Mouse (Mus musculus) gastrocnemius, adult 18-20 months (tissue): ENCODE measurements around the gene Capn10. TPM values are rescaled to one million over a fixed set of nuclear protein-coding genes. Genes with fewer than 3 reads are reported as not detected.
A peak's percentile ranks its signal among the peaks of the same experiment; 100 is the strongest.

Experiments used
- DNase-seq: peaks from one replicate; pipeline ENCODE4 v3.0.0; 2021; ENCODE audit warnings: low spot score
- long read RNA-seq, 2 experiments: library from polyadenylated mRNA; stranded (forward); transcript quantifications; one replicate each; pipeline ENCODE4 v2.0.0; 2021
- total RNA-seq, 2 experiments: library from RNA; stranded (reverse); gene quantifications; 2 replicates each; pipeline ENCODE4 v1.2.3; 2021

The Capn10 gene
- total RNA-seq: 1 to 10 TPM; 4.0 to 5.2 TPM
- long read RNA-seq, experiment 1, transcript Capn10-201 (12 exons, 2,902 nt): major isoform, 5 of 7 reads
- long read RNA-seq, experiment 1, partial matches to known transcripts: 0 of 7 reads
- long read RNA-seq, experiment 1, other reads (novel, unspliced or antisense): 1 of 7 reads
- long read RNA-seq, experiment 2, transcript Capn10-201 (12 exons, 2,902 nt): major isoform, 5 of 7 reads
- long read RNA-seq, experiment 2, partial matches to known transcripts: 0 of 7 reads
- long read RNA-seq, experiment 2, other reads (novel, unspliced or antisense): 1 of 7 reads

DNA sequence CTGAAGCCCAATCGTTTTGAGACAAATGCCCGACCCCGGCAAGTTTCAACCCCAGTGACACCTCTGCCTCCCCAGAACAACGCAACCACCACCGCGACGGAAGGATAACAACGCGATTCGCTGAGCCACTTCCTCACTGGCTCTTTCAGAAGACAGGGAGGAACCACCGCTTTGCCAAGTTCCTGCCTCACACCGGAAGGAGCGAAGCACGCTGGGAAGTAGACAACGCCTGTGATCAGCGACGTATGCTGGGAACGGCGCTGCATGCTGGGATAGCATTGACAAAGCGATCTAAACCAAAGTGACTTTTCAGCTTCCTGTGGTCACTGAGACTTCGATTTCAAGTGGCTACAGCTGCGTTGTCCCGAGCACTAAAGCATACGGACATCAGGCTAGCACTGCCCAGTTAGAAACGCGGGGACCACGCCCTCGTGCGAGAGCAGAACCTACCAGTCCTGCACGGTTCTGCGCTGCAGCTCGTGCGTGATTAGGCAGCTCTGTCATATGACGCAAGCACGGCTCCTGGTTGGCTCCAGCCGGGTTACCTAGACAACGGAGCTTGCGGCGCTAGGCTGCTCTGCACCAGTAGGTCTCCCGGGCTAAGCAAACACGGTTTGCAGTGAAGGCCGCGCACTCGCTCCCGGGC is at the start of gene Capn10:
Capn10 (plus strand) TSS at position 195 of the 646 bp plus-strand sequence.
- DNase-seq: peak; percentile 95

GRCm38 (mm10) chr1:92888901-92889655 is 45.1 kb upstream of the Capn10 start:
- no peak for DNase-seq

GRCm38 (mm10) chr1:92892791-92893190 is 41.4 kb upstream of the Capn10 start:
- no peak for DNase-seq

DNA sequence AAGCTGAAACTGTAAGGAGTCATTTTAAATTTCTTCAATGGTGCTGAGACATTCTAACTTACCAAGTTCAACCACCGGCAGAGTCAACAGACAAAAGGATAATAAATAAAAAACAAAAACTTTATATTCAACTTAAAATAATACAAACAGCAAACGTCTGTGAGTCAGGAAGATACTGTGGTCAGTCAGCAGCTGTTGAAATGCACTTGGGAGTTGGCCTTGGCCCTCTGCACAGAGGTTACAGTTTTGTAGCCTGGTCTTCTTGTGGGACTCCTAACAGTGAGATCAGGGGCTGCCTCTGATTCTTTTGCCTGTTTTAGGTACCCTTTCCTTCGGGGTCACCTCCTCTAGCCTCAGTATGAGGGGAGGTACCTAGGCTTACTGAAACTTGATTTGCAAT is 40.3 kb upstream of the Capn10 start:
- no peak for DNase-seq

DNA sequence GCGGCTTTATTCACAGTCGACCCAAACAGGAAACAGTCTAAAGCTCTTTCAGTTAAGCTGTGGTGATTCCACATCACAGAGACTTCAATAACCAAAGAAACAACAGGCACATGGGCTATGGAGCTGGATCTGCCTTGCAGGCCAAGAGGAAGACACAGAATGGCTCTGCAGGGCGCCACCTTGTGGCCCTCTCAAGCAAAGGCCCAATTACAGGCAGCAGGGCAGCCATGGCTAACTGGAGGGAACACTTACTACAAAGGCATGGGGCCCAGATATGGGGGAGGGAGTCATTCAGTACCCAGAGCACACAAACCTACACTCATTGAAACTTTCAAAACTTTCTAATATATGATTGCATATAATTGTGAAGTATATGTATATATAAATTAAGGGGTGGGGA is 39.1 kb upstream of the Capn10 start:
- peak; percentile 75 for DNase-seq

GRCm38 (mm10) chr1:92902786-92903185 is 31.4 kb upstream of the Capn10 start, which contains the start of gene Ankmy1:
Ankmy1 (minus strand) TSS chr1:92902906.
- no peak for DNase-seq

- no peak for DNase-seq
Observed at GRCm38 (mm10) chr1:92903627-92904026, 30.5 kb upstream of the Capn10 start.

DNA sequence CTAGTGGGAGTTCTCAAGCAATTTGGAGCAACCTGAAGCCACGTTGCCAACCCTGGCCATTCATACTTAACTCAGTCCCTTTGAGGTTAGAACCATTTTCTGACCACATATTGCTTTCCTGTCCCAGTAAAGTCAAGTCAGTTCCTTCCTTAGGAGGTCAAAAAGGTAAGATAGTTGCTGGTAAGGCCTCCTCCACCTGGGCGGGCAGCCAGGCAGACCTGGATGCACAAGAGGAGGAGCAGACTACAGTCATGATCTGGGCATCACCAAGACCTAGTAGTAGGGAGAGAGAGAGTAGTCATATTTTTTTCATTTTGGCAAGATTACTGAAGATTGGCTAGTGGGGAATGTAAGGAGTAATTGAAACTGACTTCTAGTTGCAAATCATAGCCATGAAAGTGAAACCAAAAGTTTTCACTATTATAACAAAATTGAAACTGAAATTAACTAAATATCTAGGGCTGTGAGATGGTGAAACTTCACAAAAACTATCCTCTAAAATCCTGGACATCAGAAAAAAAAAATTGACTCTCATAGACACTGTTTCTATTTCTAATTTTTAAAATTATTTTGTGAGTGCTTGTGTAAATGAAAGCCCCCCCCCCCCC is 28.4 kb upstream of the Capn10 start:
- no peak for DNase-seq

- DNase-seq: peak; percentile 92
Observed at GRCm38 (mm10) chr1:92906779-92907631, 27.2 kb upstream of the Capn10 start, which contains the start of gene Dusp28. Dusp28 (plus strand) TSS chr1:92906981.

DNA sequence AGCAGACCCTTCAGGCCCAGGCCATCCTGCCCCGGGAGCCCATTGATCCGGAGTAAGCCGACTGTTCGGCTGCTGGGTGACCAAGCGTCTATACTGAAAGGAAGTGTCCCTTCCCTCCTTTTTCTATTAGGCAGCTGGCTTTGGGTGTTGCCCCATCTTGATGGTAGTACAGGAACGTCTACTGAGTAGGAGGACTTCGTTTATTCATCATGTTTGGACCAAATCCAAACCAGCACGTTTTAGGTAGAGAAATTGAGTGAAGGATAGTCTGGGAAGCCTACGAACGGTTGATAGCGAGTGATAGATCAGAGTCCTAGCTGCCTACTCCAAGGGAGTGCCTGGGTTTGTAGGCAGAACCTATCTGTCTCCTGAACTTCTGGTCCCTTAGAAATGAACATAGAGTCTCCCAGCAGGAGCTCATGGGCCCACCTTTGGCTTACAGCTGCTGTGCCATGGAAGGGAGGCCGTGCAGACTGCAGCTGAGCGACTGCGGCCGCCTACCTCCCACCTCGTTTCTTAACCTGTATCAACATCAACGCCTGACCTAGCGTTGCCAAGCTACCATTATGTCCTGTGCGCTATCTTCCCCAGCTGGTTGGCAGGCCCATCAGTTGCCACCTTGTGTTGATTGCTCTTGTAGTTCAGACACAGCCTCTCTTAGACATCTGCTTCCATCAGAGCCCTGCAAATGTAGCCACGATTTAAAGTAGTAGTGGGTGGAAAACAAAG is 26.4 kb upstream of the Capn10 start:
- no peak for DNase-seq

DNA sequence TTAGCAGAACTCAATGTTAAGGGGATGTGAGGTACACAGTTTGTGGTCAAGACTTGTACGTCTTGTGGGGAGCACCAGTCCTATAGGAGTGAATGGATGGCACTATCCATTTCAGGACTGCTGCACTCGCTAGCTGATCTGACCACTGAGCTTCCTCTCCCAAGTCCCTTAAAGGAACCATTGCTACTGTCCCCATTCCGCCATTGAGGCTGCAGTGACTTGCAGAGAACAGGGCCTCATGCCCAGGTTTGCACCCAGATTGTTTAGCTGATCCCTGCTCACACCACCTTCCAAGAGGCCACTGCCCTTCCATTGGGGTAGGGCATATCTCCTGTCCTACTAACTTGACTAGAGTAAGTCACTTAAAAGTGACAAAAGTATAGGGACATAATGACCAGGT is 25.5 kb upstream of the Capn10 start:
- DNase-seq: no peak

GRCm38 (mm10) chr1:92909068-92909467 is 25.1 kb upstream of the Capn10 start:
- DNase-seq: no peak

DNA sequence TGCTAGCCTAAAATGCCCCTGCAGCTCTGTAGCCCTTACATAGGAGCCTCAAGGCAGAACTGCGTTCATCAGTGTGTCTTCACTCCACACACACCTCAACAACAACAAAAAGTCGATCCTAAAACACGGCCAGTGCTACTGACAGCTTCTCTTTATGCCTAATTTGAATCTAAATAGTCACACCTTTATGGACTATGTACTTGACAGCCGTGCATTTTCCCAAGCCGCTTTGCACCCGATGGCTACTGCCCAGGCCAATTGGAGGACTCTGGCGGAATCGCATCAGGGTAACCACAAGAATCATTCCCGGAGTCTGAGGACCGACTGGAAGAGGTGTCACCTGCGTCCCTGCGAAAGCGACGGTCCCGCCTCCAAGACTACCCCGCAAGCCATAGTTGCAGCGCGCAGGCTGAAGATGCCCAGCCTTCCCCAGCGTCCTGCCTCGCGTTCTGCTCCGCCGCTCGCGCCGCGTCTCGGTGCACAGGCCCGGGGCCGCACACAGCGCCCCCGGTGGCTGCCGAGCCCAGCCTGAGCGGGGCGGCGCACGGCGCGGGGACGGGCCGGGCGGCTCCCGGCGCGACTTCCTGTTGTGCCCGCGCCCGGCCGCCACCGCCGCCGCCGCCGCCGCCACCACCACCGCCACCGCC is 23.8 kb upstream of the Capn10 start, which contains the start of gene Rnpepl1:
Rnpepl1 (plus strand) TSS at position 545 of the 647 bp plus-strand sequence.
- DNase-seq: peak; percentile 68

GRCm38 (mm10) chr1:92910925-92911720 is 23.1 kb upstream of the Capn10 start:
- peak; percentile 46 for DNase-seq

GRCm38 (mm10) chr1:92911721-92912138 is 22.4 kb upstream of the Capn10 start:
- DNase-seq: no peak

GRCm38 (mm10) chr1:92912286-92912685 is 21.9 kb upstream of the Capn10 start:
- DNase-seq: no peak

- DNase-seq: no peak
Observed at GRCm38 (mm10) chr1:92914239-92914638, 19.9 kb upstream of the Capn10 start.

DNA sequence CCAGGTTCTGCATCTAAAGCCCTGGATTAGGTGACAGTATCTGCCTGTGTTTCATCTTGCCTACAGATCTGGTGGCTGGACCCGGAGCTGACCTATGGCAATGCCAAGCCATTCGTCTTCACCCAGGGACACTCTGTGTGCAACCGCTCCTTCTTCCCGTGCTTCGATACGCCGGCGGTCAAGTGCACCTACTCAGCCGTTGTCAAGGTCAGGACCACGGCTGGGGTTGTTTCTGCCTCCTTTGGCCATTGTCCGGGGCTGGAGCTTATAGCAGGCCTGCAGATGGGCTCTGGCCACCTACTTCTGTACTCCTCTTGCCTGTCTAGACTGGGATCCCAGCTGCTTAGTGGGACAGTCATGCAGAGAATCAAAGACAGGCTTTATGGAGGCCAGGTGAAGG is 19.2 kb upstream of the Capn10 start:
- no peak for DNase-seq

DNA sequence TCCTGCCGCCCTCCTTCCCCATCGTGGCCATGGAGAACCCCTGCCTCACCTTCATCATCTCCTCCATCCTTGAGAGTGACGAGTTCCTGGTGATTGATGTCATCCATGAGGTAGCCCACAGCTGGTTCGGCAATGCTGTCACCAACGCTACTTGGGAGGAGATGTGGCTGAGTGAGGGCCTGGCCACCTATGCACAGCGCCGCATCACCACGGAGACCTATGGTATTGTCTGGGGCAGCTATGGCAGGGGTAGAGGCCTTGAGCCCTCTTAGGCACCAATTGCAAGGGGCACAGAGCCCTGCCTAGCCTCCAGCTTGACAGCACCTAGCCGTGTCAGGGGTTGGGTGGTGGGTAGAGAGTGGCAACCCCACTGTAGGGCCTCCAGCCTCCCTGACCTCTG is 17.5 kb upstream of the Capn10 start:
- DNase-seq: no peak
